Mouse (Mus musculus) G1E (cell line): ENCODE measurements at regions not wholly inside any gene's neighbourhood (a gene's known extent, or its start where the extent isn't known, plus 50 kb on each side); places are given as distances from the start of the nearest gene placed in this dataset.

Source experiments
- ATAC-seq: 2 replicates; pipeline ENCODE4 v1.8.0; 2016; ENCODE audit warnings: mild to moderate bottlenecking; ENCODE audit not compliant: insufficient number of reproducible peaks, poor library complexity, low FRiP score, severe bottlenecking; ENCODE audit errors: extremely low read depth
- DNase-seq: peaks from one replicate; pipeline ENCODE4 v3.0.0; 2012; ENCODE audit warnings: low spot score
- H3K27me3 ChIP-seq: 2 replicates; pipeline ENCODE4 v1.6.1; 2012; ENCODE audit warnings: mild to moderate bottlenecking, low read length, inconsistent platforms; ENCODE audit not compliant: insufficient read depth
- H3K36me3 ChIP-seq: replicated peaks from 2 replicates; pipeline ENCODE3; 2012; ENCODE audit warnings: mild to moderate bottlenecking, inconsistent platforms
- H3K4me1 ChIP-seq: 2 replicates; pipeline ENCODE4 v1.6.1; 2012; ENCODE audit warnings: low read depth, low read length, inconsistent platforms, mixed read lengths; ENCODE audit not compliant: insufficient read depth
- H3K4me3 ChIP-seq: 2 replicates; pipeline ENCODE4 v1.5.1; 2012; ENCODE audit warnings: low read depth, mild to moderate bottlenecking, inconsistent platforms, low read length, moderate library complexity, mixed read lengths
- H3K9me3 ChIP-seq: replicated peaks from 2 replicates; pipeline ENCODE4 v1.6.1; 2012; ENCODE audit warnings: inconsistent platforms
- CTCF ChIP-seq: IDR thresholded peaks from 2 replicates; pipeline ENCODE4 v1.5.1; 2012; ENCODE audit warnings: low read depth, low read length, inconsistent platforms, mixed read lengths
- GATA1 ChIP-seq: IDR thresholded peaks from 2 replicates; pipeline ENCODE4 v1.6.1; 2012; ENCODE audit warnings: borderline replicate concordance, low read length, inconsistent platforms, mixed read lengths
- GATA2 ChIP-seq: IDR thresholded peaks from 2 replicates; pipeline ENCODE4 v1.6.1; 2012; ENCODE audit warnings: low read depth, low read length, inconsistent platforms, borderline replicate concordance
- POLR2AphosphoS5 ChIP-seq: IDR thresholded peaks from 2 replicates; pipeline ENCODE4 v1.6.1; 2012; ENCODE audit warnings: low read depth, low read length, inconsistent platforms; ENCODE audit not compliant: insufficient replicate concordance
- TAL1 ChIP-seq: conservative IDR thresholded peaks from 2 replicates; pipeline ENCODE4 v1.6.1; 2012; ENCODE audit warnings: low read depth, low read length, inconsistent platforms, mixed read lengths

DNA sequence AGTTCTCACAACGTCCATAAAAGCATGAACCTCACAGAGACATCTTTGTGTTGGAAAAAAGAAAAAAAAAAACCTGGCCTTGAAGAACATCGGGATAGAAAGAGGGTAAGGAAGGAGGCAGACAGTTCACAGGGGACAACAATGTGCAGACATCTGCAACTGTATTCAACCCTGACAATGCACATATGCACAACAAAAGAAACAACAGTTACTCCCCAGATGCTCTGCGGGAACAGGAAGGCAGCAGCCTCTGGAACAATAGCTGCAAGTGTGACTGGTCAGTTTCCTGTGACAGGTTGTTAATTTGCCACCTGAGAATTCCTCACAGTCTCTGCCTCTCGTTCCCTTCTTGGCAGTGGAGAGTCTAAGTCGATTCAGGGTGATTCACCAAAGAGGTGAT lies 100.5 kb upstream of the Cnr1 start:
- Histone ChIP-seq H3K4me1 (no peaks in the 10 kb centered on the region), H3K9me3 (no peaks in the 10 kb centered on the region), H3K27me3 (no peaks in the 10 kb centered on the region), H3K4me3 (no peak overlapping the region), H3K36me3 (no peaks in the 10 kb centered on the region)
- DNase-seq (no peak), ATAC-seq (no peak)
- TF ChIP-seq GATA1 (no peak), TAL1 (no peak), CTCF (no peak), GATA2 (no peak), POLR2AphosphoS5 (no peak)

DNA sequence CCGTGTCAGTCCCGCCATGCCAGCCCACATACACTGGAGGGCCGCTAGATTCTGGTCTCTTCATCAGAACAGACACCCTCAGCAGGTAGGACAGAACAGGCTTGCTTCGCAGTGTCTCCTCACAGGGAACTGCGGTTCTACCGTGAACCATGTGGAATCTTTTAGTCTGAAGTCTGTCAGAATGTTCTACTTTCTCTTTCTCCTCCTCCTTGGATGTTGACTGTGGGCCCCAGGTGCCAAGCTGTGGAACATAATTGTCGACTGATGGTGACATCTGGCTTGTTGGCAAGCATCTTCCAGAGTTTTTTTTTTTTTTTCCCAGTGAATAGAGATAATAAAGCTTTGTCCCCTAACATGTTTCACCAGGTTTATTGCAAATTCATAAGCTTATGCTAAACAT lies 91.3 kb upstream of the Cnr1 start:
- Histone ChIP-seq H3K4me3 (no peak overlapping the region), H3K27me3 (0 out of 2 replicates have a peak, but pooled peaks cover 3% of the 10 kb centered on the region), H3K4me1 (no peaks in the 10 kb centered on the region), H3K36me3 (no peaks in the 10 kb centered on the region), H3K9me3 (no peaks in the 10 kb centered on the region)
- TF ChIP-seq CTCF = no peak
- TF ChIP-seq GATA1 = no peak
- no peak for TF ChIP-seq POLR2AphosphoS5
- TF ChIP-seq GATA2 = no peak
- no peak for TF ChIP-seq TAL1
- ATAC-seq = no peak
- DNase-seq = no peak

DNA sequence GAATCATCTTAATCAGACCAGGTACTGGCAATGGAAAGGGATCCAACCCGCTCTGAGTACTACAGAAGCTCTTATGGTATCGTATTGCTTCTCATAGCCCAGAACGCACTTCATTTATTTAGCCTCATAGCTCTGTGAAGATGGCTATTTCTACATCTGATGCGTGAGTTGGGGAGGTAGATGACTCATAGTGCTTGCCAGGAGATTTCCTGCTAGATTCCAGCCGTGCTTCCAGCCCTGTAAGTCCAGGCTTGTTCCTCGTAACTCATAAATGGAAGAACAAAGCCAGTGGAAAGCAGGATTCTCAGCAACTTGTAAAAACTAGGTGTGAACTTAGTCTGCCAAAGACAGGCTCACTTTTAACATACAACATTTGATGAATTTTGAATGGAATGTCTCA lies 86.0 kb upstream of the Cnr1 start:
- TF ChIP-seq TAL1 (no peak), GATA1 (no peak), POLR2AphosphoS5 (no peak)
- Histone ChIP-seq H3K4me3 (no peak overlapping the region), H3K27me3 (no peaks in the 10 kb centered on the region), H3K36me3 (no peaks in the 10 kb centered on the region), H3K9me3 (no peaks in the 10 kb centered on the region), H3K4me1 (no peaks in the 10 kb centered on the region)
- ATAC-seq = no peak
- no peak for DNase-seq

DNA sequence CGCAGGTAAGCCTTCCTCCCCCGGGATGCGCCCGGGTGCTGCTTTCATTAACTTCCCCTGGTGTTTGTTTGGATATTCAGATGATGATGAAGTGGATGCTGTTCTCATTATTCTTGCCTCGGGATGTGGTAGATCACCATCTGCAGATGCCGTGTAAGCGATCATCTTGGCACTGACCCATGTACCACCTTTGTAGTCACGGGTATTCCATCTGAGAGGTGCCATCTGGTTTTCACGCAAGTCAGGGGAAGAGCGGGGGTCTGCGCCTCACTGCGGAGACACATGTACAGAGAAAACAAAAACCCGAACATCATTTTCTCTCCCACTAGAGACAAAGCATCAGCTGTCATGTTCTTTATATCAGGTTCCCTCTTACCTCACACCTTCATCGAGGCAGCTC lies 84.3 kb upstream of the Cnr1 start:
- Histone ChIP-seq H3K36me3 (no peaks in the 10 kb centered on the region), H3K9me3 (no peaks in the 10 kb centered on the region), H3K4me3 (no peak overlapping the region), H3K27me3 (no peaks in the 10 kb centered on the region), H3K4me1 (no peaks in the 10 kb centered on the region)
- no peak for TF ChIP-seq GATA2
- TF ChIP-seq GATA1 = no peak
- DNase-seq (no peak), ATAC-seq (no peak)

DNA sequence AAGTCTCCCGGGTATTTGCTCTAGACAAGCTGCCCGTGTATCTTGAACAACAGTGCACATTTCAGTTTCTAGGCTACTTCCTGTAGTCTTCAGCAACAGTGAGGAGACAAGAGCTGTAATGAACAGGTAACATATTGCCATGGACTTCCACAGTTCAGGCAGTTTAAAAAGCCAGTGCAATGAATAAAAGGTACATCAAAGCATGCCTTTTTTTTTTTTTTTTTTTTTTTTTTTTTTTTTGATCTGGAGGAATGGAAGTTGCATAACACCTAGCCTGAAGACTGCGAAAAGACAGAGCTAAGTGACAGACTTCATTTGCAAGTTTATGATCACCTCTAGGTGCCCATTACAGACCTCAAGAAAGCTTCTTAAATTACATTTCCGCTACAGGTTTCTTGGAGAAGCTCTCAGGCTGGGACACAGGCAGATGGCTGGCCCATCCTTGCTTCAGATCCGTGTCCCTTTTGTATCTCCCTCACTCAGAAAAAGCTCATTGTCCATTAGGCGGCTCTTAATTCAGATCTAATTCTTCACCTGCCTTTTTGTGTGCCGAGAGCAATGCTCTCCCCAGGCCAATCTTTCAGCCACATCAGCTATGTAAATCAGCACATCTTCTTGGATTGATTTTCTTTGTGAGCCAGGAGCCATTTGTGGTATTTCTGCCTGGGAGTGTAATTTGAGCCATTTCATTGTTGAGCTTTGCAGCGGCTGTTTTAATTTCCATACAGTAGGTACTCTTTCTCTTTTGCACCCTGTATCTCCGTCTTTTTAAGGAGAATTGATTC lies 78.6 kb upstream of the Cnr1 start:
- Histone ChIP-seq H3K4me3 (no peak overlapping the region), H3K27me3 (no peaks in the 10 kb centered on the region), H3K4me1 (no peaks in the 10 kb centered on the region), H3K9me3 (no peaks in the 10 kb centered on the region), H3K36me3 (no peaks in the 10 kb centered on the region)
- TF ChIP-seq CTCF = no peak
- no peak for TF ChIP-seq GATA2
- no peak for TF ChIP-seq POLR2AphosphoS5
- TF ChIP-seq GATA1 = no peak
- TF ChIP-seq TAL1 = no peak
- DNase-seq = no peak
- no peak for ATAC-seq

DNA sequence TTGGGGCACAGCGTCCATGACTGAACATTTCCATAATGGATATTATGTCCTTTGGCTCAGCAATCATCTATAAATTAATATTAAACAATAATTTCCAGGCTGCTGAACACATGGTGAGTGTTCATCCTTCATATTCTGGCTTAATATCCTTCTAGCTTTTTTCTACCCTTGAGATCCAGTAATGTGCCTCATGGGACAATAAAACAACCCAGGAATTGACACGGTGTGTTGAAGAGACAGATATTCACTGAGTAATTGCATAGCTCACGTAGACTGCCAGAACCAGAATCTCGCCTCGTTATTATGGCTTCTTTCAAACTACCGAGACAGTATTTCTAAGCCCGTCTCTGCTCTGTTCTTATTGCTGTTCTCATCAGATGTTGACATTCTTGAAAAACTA lies 74.1 kb upstream of the Cnr1 start:
- TF ChIP-seq GATA1 (no peak), POLR2AphosphoS5 (no peak), TAL1 (no peak), CTCF (no peak), GATA2 (no peak)
- no peaks in the 10 kb centered on the region for H3K9me3 ChIP-seq
- DNase-seq = no peak
- H3K4me1 ChIP-seq = no peaks in the 10 kb centered on the region
- H3K36me3 ChIP-seq = no peaks in the 10 kb centered on the region
- no peak for ATAC-seq
- no peak overlapping the region for H3K4me3 ChIP-seq
- H3K27me3 ChIP-seq = no peaks in the 10 kb centered on the region
